Mouse (Mus musculus) stomach, postnatal 0 days (tissue): ENCODE results near the gene Naa40. TPM values are rescaled to one million over a fixed set of nuclear protein-coding genes. Genes with fewer than 3 reads are reported as not detected.

Experiments
- ATAC-seq: fragments of 200-750 bp; cut with Nextera tagmentation; 2 replicates; pipeline ENCODE4 v1.8.0; 2017; ENCODE audit not compliant: low FRiP score, low TSS enrichment
- DNase-seq: peaks from one replicate; pipeline ENCODE4 v3.0.0-alpha.2; 2016; ENCODE audit warnings: low spot score
- H3K27ac ChIP-seq: fragments of 300-500 bp; sonication (generic); replicated peaks from 2 replicates; pipeline ENCODE4 v1.5.1; 2014; ENCODE audit warnings: mild to moderate bottlenecking, control low read depth
- H3K27me3 ChIP-seq: fragments of 300-500 bp; sonication (generic); 2 replicates; pipeline ENCODE4 v1.6.1; 2014; ENCODE audit warnings: low read length; ENCODE audit not compliant: control insufficient read depth, insufficient read depth
- H3K36me3 ChIP-seq: fragments of 300-500 bp; sonication (generic); 2 replicates; pipeline ENCODE4 v1.6.1; 2014; ENCODE audit warnings: low read length, mixed read lengths; ENCODE audit not compliant: control insufficient read depth, insufficient read depth
- H3K4me1 ChIP-seq: fragments of 300-500 bp; sonication (generic); replicated peaks from 2 replicates; pipeline ENCODE4 v1.6.1; 2014; ENCODE audit warnings: antibody characterized with exemption; ENCODE audit not compliant: control insufficient read depth, insufficient read depth
- H3K4me2 ChIP-seq: fragments of 300-500 bp; sonication (generic); replicated peaks from 2 replicates; pipeline ENCODE4 v1.6.1; 2014; ENCODE audit warnings: low read depth, mild to moderate bottlenecking, control low read depth, moderate library complexity
- H3K4me3 ChIP-seq: fragments of 300-500 bp; sonication (generic); 2 replicates; pipeline ENCODE4 v1.5.1; 2014; ENCODE audit warnings: low read depth, low read length, control low read depth
- H3K9ac ChIP-seq: fragments of 300-500 bp; sonication (generic); 2 replicates; pipeline ENCODE4 v1.6.1; 2014; ENCODE audit warnings: mild to moderate bottlenecking, low read length, control low read depth, mixed read lengths
- H3K9me3 ChIP-seq: fragments of 300-500 bp; sonication (generic); 2 replicates; pipeline ENCODE4 v1.6.1; 2016; ENCODE audit warnings: low read length; ENCODE audit not compliant: control insufficient read depth
- CTCF ChIP-seq: IDR thresholded peaks from 2 replicates; pipeline ENCODE4 v1.5.1; 2016; ENCODE audit warnings: antibody characterized with exemption, low read depth, mild to moderate bottlenecking, moderate library complexity
- EP300 ChIP-seq: optimal IDR thresholded peaks from 2 replicates; pipeline ENCODE3; 2016; ENCODE audit warnings: antibody characterized with exemption
- WGBS: fragments of 180-500 bp; shearing (Covaris S2); extraction: QIAGEN DNeasy Blood & Tissue Kit; methylation state at CpG from one replicate; pipeline ENCODE4 v1.1.7; 2014; 5-methylcytosine and 5-hydroxymethylcytosine counted together
- polyA plus RNA-seq: library from polyadenylated mRNA; unstranded; fragments of >200 nt; fragmentation: Nextera tagmentation; extraction: Ambion mirVana; gene quantifications from 2 replicates; pipeline ENCODE4 v1.2.1, GENCODE M21; 2015

Gene Naa40
- polyA plus RNA-seq, 1 experiment from 2014 or later: 20.1 TPM

GRCm38 (mm10) chr19:7274326-7274990, 33.5 kb upstream of the Naa40 start:
- ATAC-seq (no peak), DNase-seq (no peak)
- Histone ChIP-seq H3K9ac (no peak overlapping the region), H3K36me3 (peaks cover 22% of the 10 kb centered on the region), H3K27ac (no peak overlapping the region; the same call in 1 of the 2 replicates), H3K4me3 (no peak overlapping the region), H3K4me1 (no peaks in the 10 kb centered on the region; the same call in 1 of the 2 replicates), H3K27me3 (no peaks in the 10 kb centered on the region), H3K9me3 (no peaks in the 10 kb centered on the region), H3K4me2 (no peak overlapping the region)
- WGBS: 70% methylated on average over 13 of the region's 13 CpGs
- TF ChIP-seq EP300 (no peak), CTCF (no peak)

- Histone ChIP-seq H3K27ac (no peak overlapping the region), H3K9me3 (no peaks in the 10 kb centered on the region), H3K36me3 (peaks cover 16% of the 10 kb centered on the region), H3K4me2 (no peak overlapping the region), H3K4me1 (peaks cover 5% of the 10 kb centered on the region; the same call in 1 of the 2 replicates), H3K4me3 (no peak overlapping the region), H3K9ac (no peak overlapping the region), H3K27me3 (no peaks in the 10 kb centered on the region)
- DNase-seq: no peak
- no peak for ATAC-seq
- 86% methylated on average over 4 of the region's 4 CpGs for WGBS
- TF ChIP-seq EP300: no peak
- TF ChIP-seq CTCF: peak; percentile 54
These were observed 32.5 kb upstream of the Naa40 start for GRCm38 (mm10) chr19:7273486-7273885.

- TF ChIP-seq EP300: no peak
- TF ChIP-seq CTCF: no peak
These were observed 28.5 kb upstream of the Naa40 start for GRCm38 (mm10) chr19:7269290-7270044.

GRCm38 (mm10) chr19:7268722-7269090, 27.7 kb upstream of the Naa40 start:
- Histone ChIP-seq H3K9ac (peak overlapping the region; percentile 70), H3K36me3 (no peaks in the 10 kb centered on the region), H3K4me1 (peaks cover 24% of the 10 kb centered on the region), H3K9me3 (no peaks in the 10 kb centered on the region), H3K27ac (peak overlapping the region; percentile 81), H3K27me3 (no peaks in the 10 kb centered on the region), H3K4me2 (peak overlapping the region; percentile 97), H3K4me3 (peak overlapping the region; percentile 73)
- WGBS: 1% methylated on average over 27 of the region's 30 CpGs
- peak; percentile 83 for DNase-seq
- ATAC-seq: peak; percentile 39; the same call in 1 of the 2 replicates
- TF ChIP-seq EP300 (no peak), CTCF (peak; percentile 80)

More at GRCm38 (mm10) chr19:7269290-7270044, 28.5 kb upstream of the Naa40 start:
- ATAC-seq (no peak), DNase-seq (no peak)
- H3K9ac ChIP-seq: peak overlapping the region; percentile 70
- H3K9me3 ChIP-seq: no peaks in the 10 kb centered on the region
- H3K27ac ChIP-seq: no peak overlapping the region
- peaks cover 3% of the 10 kb centered on the region; the same call in 1 of the 2 replicates for H3K36me3 ChIP-seq
- no peaks in the 10 kb centered on the region for H3K27me3 ChIP-seq
- H3K4me3 ChIP-seq: peak overlapping the region; percentile 73
- H3K4me2 ChIP-seq: peak overlapping the region; percentile 97
- peaks cover 21% of the 10 kb centered on the region for H3K4me1 ChIP-seq
- WGBS: 16% methylated on average over 10 of the region's 11 CpGs

- WGBS: under 1% methylated on average over 61 of the region's 97 CpGs
- Histone ChIP-seq H3K4me3 (peak overlapping the region; percentile 73), H3K27me3 (no peaks in the 10 kb centered on the region), H3K9me3 (no peaks in the 10 kb centered on the region), H3K27ac (peak overlapping the region; percentile 81), H3K4me2 (peak overlapping the region; percentile 97), H3K9ac (peak overlapping the region; percentile 70), H3K4me1 (peaks cover 24% of the 10 kb centered on the region), H3K36me3 (no peaks in the 10 kb centered on the region)
- TF ChIP-seq CTCF (no peak), EP300 (no peak)
- ATAC-seq: peak; percentile 69
- DNase-seq: peak; percentile 85
These were observed 27.1 kb upstream of the Naa40 start for GRCm38 (mm10) chr19:7267781-7268721.
